Mouse (Mus musculus) bone marrow macrophage, adult 2 months (primary cell): ENCODE measurements around the gene 4933400A11Rik.

ENCODE experiments used
- CTCF ChIP-seq: IDR thresholded peaks from 2 replicates; pipeline ENCODE4 v1.5.1; 2012; ENCODE audit warnings: low read depth, mild to moderate bottlenecking, low read length, moderate library complexity
- POLR2A ChIP-seq: IDR thresholded peaks from 2 replicates; pipeline ENCODE4 v1.6.1; 2012; ENCODE audit warnings: mild to moderate bottlenecking, low read depth, low read length, borderline replicate concordance

DNA sequence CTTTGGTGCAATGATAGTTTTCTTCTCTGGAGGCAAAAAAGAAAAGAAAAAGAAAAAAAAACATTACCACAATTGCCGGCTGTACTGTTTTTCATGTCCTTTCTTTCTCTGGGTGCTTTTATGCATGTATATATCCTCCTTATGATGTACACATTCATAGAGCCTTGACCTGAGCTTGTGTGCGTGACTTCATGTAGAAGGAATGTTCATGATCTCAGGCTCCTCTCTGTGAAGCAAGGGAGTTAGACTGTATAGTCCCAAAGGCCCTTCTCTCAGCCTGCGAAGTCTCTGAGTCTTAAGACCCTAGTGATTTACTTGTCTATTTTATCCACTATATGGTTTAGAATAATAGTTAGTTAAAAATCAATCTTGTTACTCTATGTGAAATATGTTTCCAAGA, 21.4 kb downstream of the 4933400A11Rik start:
- TF ChIP-seq CTCF: no peak
- no peak for TF ChIP-seq POLR2A
